ENCODE assay signal across 20 mouse cellular contexts in genomic region chr17:5828944-5829343, GRCm38 (mm10). TPM values are rescaled to one million over a fixed set of nuclear protein-coding genes. Genes with fewer than 3 reads are reported as not detected.
DNase-seq lines count a peak whose midpoint lies in the region; ATAC-seq and TF ChIP-seq lines count a peak whose summit lies in the region.
"Had no signal": no experiment of that assay in that cellular context is flagged by ENCODE, and none has a peak within 500 bp of the region (broad histone marks: within the 10 kb centered on the region; RNA-seq: fewer than 3 reads in every experiment).

No protein-coding gene starts in this region.

- TF ChIP-seq CTCF in bone marrow, adult 2 months (IDR thresholded peaks at IDR 0.05; ENCODE audit: control insufficient read depth, insufficient read depth, low read length): no peak
- TF ChIP-seq CTCF in liver, embryonic 14.5 days (IDR thresholded peaks at IDR 0.05; ENCODE audit: low read depth): no peak
- no peak for TF ChIP-seq CTCF in lung, adult 2 months (IDR thresholded peaks at IDR 0.05; ENCODE audit: insufficient read depth, low read length)

- 0 out of 2 replicates have a peak, but pooled peaks have one; percentile 27 for TF ChIP-seq EP300 in liver, embryonic 14.5 days (IDR thresholded peaks at IDR 0.05; ENCODE audit: low read depth)

- no peak for ATAC-seq in heart, embryonic 11.5 days (replicated peaks; ENCODE audit: insufficient number of reproducible peaks, low FRiP score, low TSS enrichment)
- ATAC-seq in liver, embryonic 14.5 days (ENCODE audit: insufficient read depth): no peak
- ATAC-seq in kidney, embryonic 15.5 days (replicated peaks; ENCODE audit: low FRiP score): no peak

- no peak for TF ChIP-seq POLR2A in bone marrow, adult 2 months (IDR thresholded peaks at IDR 0.05; ENCODE audit: borderline replicate concordance, control insufficient read depth, low read depth, low read length)
- TF ChIP-seq POLR2A in lung, adult 2 months (IDR thresholded peaks at IDR 0.05; ENCODE audit: borderline replicate concordance, extremely low read depth, low read depth, low read length): no peak

- H3K4me2 ChIP-seq in heart, embryonic 11.5 days: peak overlapping the region; percentile 57; the same call in 1 of the 2 replicates
- H3K4me2 ChIP-seq in liver, embryonic 14.5 days (ENCODE audit: low read depth): peak overlapping the region; percentile 56
- no peak overlapping the region for H3K4me2 ChIP-seq in kidney, embryonic 15.5 days

- no peak overlapping the region for H3K27ac ChIP-seq in heart, embryonic 11.5 days (ENCODE audit: low read depth, low read length)
- H3K27ac ChIP-seq in bone marrow, adult 2 months (ENCODE audit: control insufficient read depth, insufficient read depth, low read depth, low read length, poor library complexity): peak overlapping the region; percentile 19; the same call in 1 of the 2 replicates
- H3K27ac ChIP-seq in liver, embryonic 14.5 days: no peak overlapping the region
- no peak overlapping the region for H3K27ac ChIP-seq in kidney, embryonic 15.5 days
- H3K27ac ChIP-seq: embryonic facial prominence, embryonic 13.5 days; hindbrain, embryonic 13.5 days; macrophage; midbrain, embryonic 12.5 days; neural tube, embryonic 13.5 days had no signal

- no peaks in the 10 kb centered on the region for H3K36me3 ChIP-seq in heart, embryonic 11.5 days (ENCODE audit: control insufficient read depth, insufficient read depth, low read length)
- H3K36me3 ChIP-seq in liver, embryonic 14.5 days (replicated peaks; ENCODE audit: control insufficient read depth, insufficient read depth, low read depth): no peaks in the 10 kb centered on the region
- H3K36me3 ChIP-seq in kidney, embryonic 15.5 days: no peaks in the 10 kb centered on the region
- H3K36me3 ChIP-seq: embryonic facial prominence, embryonic 13.5 days; hindbrain, embryonic 13.5 days; midbrain, embryonic 12.5 days; neural tube, embryonic 13.5 days had no signal

- DNase-seq in heart, postnatal 10 days: no peak
- DNase-seq in A20 (ENCODE audit: low read depth, low spot score): peak; percentile 51
- no peak for DNase-seq in liver, embryonic 14.5 days (ENCODE audit: low read depth in 3 of 3, low spot score in 3 of 3)
- no peak for DNase-seq in frontal cortex, postnatal 14 days (ENCODE audit: low spot score in 2 of 2)
- no peak for DNase-seq in lung, adult 2 months
- DNase-seq: cerebellum, adult 2 months; heart, postnatal 14 days; kidney, adult 2 months; kidney, postnatal 14 days; right cerebral cortex, adult 18-20 months; spleen, adult 18-20 months; thymus, adult 2 months had no signal

- no peaks in the 10 kb centered on the region for H3K27me3 ChIP-seq in heart, embryonic 11.5 days (ENCODE audit: control insufficient read depth, insufficient read depth, low read length)
- no peaks in the 10 kb centered on the region for H3K27me3 ChIP-seq in liver, embryonic 14.5 days (ENCODE audit: control insufficient read depth, insufficient read depth, low read length)
- no peaks in the 10 kb centered on the region for H3K27me3 ChIP-seq in kidney, embryonic 15.5 days
- H3K27me3 ChIP-seq: embryonic facial prominence, embryonic 13.5 days; hindbrain, embryonic 13.5 days; midbrain, embryonic 12.5 days; neural tube, embryonic 13.5 days had no signal

- H3K9me3 ChIP-seq in heart, embryonic 11.5 days (replicated peaks; ENCODE audit: control insufficient read depth, low read length): no peaks in the 10 kb centered on the region
- no peaks in the 10 kb centered on the region for H3K9me3 ChIP-seq in liver, embryonic 14.5 days (ENCODE audit: control insufficient read depth, low read length)
- no peaks in the 10 kb centered on the region for H3K9me3 ChIP-seq in kidney, embryonic 15.5 days (replicated peaks)
- H3K9me3 ChIP-seq: embryonic facial prominence, embryonic 13.5 days; hindbrain, embryonic 13.5 days; midbrain, embryonic 12.5 days; neural tube, embryonic 13.5 days had no signal

- no peak overlapping the region for H3K4me3 ChIP-seq in heart, embryonic 11.5 days (ENCODE audit: low read depth, low read length)
- H3K4me3 ChIP-seq in bone marrow, adult 2 months (replicated peaks; ENCODE audit: control insufficient read depth, low read depth, low read length): no peak overlapping the region
- no peak overlapping the region for H3K4me3 ChIP-seq in liver, embryonic 14.5 days (ENCODE audit: insufficient read depth in 1 of 2, low read depth in 2 of 2, low read length in 2 of 2)
- no peak overlapping the region for H3K4me3 ChIP-seq in lung, adult 2 months (replicated peaks; ENCODE audit: extremely low read depth, low read depth, low read length)
- H3K4me3 ChIP-seq in kidney, embryonic 15.5 days (replicated peaks): no peak overlapping the region
- H3K4me3 ChIP-seq: hindbrain, embryonic 13.5 days; neural tube, embryonic 13.5 days had no signal

- no peak overlapping the region for H3K9ac ChIP-seq in heart, embryonic 11.5 days (ENCODE audit: low read depth, low read length)
- peak overlapping the region; percentile 27; the same call in 1 of the 2 replicates for H3K9ac ChIP-seq in liver, embryonic 14.5 days (replicated peaks)
- no peak overlapping the region for H3K9ac ChIP-seq in kidney, embryonic 15.5 days
- H3K9ac ChIP-seq: embryonic facial prominence, embryonic 13.5 days had no signal

- H3K4me1 ChIP-seq in heart, embryonic 11.5 days (ENCODE audit: control insufficient read depth, insufficient read depth, low read length): peaks cover 6% of the 10 kb centered on the region
- peaks cover 7% of the 10 kb centered on the region for H3K4me1 ChIP-seq in bone marrow, adult 2 months (ENCODE audit: control insufficient read depth, insufficient read depth, low read length)
- peaks cover 36 to 43% of the 10 kb centered on the region in 2 experiments for H3K4me1 ChIP-seq in liver, embryonic 14.5 days (replicated peaks; ENCODE audit: control insufficient read depth in 2 of 2, insufficient read depth in 2 of 2, low read length in 1 of 2)
- no peaks in the 10 kb centered on the region for H3K4me1 ChIP-seq in lung, adult 2 months (ENCODE audit: control insufficient read depth, insufficient read depth, low read length)
- 0 out of 2 replicates have a peak, but pooled peaks cover 6% of the 10 kb centered on the region for H3K4me1 ChIP-seq in kidney, embryonic 15.5 days

- intact Hi-C loops in heart, postnatal 10 days (cut with DNase I): no loop called here

- WGBS in heart, embryonic 11.5 days (ENCODE audit: insufficient replicate concordance): 28% methylated on average over 3 of the region's 3 CpGs
- 53% methylated on average over 3 of the region's 3 CpGs for WGBS in bone marrow, adult 2 months
- WGBS in liver, embryonic 14.5 days (ENCODE audit: insufficient replicate concordance): 3% methylated on average over 3 of the region's 3 CpGs
- WGBS in lung, adult 2 months: 52% methylated on average over 3 of the region's 3 CpGs
- 59% methylated on average over 3 of the region's 3 CpGs for WGBS in kidney, embryonic 15.5 days

RNA-seq across cellular contexts. Expression of gene Snx9, which starts 12.2 kb away (rescaled TPM):
- 26.5 and 26.9 TPM in 2 replicates for polyA plus RNA-seq in heart, embryonic 11.5 days (2014; fragmentation: Nextera tagmentation; extraction: Ambion mirVana)
- total RNA-seq in heart, postnatal 10 days (2021): 10 to 100 TPM; 37.7 to 41.0 TPM
- polyA plus RNA-seq in bone marrow, adult 2 months (2011; ENCODE audit: insufficient read depth, insufficient read length, low replicate concordance, missing spikeins): 7.9 and 16.6 TPM in 2 replicates
- 6.9 and 9.4 TPM in 2 replicates for polyA plus RNA-seq in liver, embryonic 14.5 days (2012; rRNA removed)
- 11.6 and 13.5 TPM in 2 replicates for polyA plus RNA-seq in liver, embryonic 14.5 days (2014; fragmentation: Nextera tagmentation; extraction: Ambion mirVana)
- 26.7 and 31.4 TPM in 2 replicates for polyA plus RNA-seq in lung, adult 2 months (2012; rRNA removed)
- polyA plus RNA-seq in kidney, embryonic 15.5 days (2015; fragmentation: Nextera tagmentation; extraction: Ambion mirVana): 34.8 and 36.4 TPM in 2 replicates
